Mouse (Mus musculus) midbrain, embryonic 14.5 days (tissue): Measurements from ENCODE around the gene Nqo2. TPM values are rescaled to one million over a fixed set of nuclear protein-coding genes. Genes with fewer than 3 reads are reported as not detected.

Experiments
- ATAC-seq: fragments of 200-750 bp; cut with Nextera tagmentation; 2 replicates; pipeline ENCODE4 v1.8.0; 2017; ENCODE audit warnings: moderate number of reproducible peaks, moderate library complexity; ENCODE audit not compliant: low FRiP score, low TSS enrichment
- DNase-seq: peaks from one replicate; pipeline ENCODE4 v3.0.0-alpha.2; 2015
- H3K27ac ChIP-seq: fragments of 300-500 bp; sonication (generic); replicated peaks from 2 replicates; pipeline ENCODE4 v1.5.1; 2014; ENCODE audit warnings: mild to moderate bottlenecking, low read depth, low read length, moderate library complexity
- H3K27me3 ChIP-seq: fragments of 300-500 bp; sonication (generic); 2 replicates; pipeline ENCODE4 v1.6.1; 2014; ENCODE audit warnings: low read length, control low read depth, mixed read lengths; ENCODE audit not compliant: control insufficient read depth, insufficient read depth
- H3K36me3 ChIP-seq: fragments of 300-500 bp; sonication (generic); 2 replicates; pipeline ENCODE4 v1.6.1; 2014; ENCODE audit warnings: low read length, control low read depth; ENCODE audit not compliant: control insufficient read depth, insufficient read depth
- H3K4me1 ChIP-seq: fragments of 300-500 bp; sonication (generic); 2 replicates; pipeline ENCODE4 v1.6.1; 2014; ENCODE audit warnings: mild to moderate bottlenecking, antibody characterized with exemption, low read length, control low read depth; ENCODE audit not compliant: control insufficient read depth, insufficient read depth
- H3K4me2 ChIP-seq: fragments of 300-500 bp; sonication (generic); 2 replicates; pipeline ENCODE4 v1.6.1; 2014; ENCODE audit warnings: mild to moderate bottlenecking, low read length, moderate library complexity
- H3K4me3 ChIP-seq: fragments of 300-500 bp; sonication (generic); replicated peaks from 2 replicates; pipeline ENCODE4 v1.5.1; 2014; ENCODE audit warnings: low read depth, low read length
- H3K9ac ChIP-seq: fragments of 300-500 bp; sonication (generic); replicated peaks from 2 replicates; pipeline ENCODE4 v1.6.1; 2014; ENCODE audit warnings: mild to moderate bottlenecking, low read length, moderate library complexity
- H3K9me3 ChIP-seq: fragments of 300-500 bp; sonication (generic); 2 replicates; pipeline ENCODE4 v1.6.1; 2016; ENCODE audit warnings: low read length, control low read depth, mixed read lengths; ENCODE audit not compliant: control insufficient read depth
- WGBS: fragments of 180-500 bp; shearing (Covaris S2); extraction: QIAGEN DNeasy Blood & Tissue Kit; methylation state at CpG from one replicate; pipeline ENCODE4 v1.1.7; 2014; 5-methylcytosine and 5-hydroxymethylcytosine counted together
- polyA plus RNA-seq: library from polyadenylated mRNA; unstranded; fragments of >200 nt; fragmentation: Nextera tagmentation; extraction: Ambion mirVana; gene quantifications from 2 replicates; pipeline ENCODE4 v1.2.1, GENCODE M21; 2014

Gene Nqo2
- polyA plus RNA-seq, 1 experiment from 2014 or later = 9.4 TPM

DNA sequence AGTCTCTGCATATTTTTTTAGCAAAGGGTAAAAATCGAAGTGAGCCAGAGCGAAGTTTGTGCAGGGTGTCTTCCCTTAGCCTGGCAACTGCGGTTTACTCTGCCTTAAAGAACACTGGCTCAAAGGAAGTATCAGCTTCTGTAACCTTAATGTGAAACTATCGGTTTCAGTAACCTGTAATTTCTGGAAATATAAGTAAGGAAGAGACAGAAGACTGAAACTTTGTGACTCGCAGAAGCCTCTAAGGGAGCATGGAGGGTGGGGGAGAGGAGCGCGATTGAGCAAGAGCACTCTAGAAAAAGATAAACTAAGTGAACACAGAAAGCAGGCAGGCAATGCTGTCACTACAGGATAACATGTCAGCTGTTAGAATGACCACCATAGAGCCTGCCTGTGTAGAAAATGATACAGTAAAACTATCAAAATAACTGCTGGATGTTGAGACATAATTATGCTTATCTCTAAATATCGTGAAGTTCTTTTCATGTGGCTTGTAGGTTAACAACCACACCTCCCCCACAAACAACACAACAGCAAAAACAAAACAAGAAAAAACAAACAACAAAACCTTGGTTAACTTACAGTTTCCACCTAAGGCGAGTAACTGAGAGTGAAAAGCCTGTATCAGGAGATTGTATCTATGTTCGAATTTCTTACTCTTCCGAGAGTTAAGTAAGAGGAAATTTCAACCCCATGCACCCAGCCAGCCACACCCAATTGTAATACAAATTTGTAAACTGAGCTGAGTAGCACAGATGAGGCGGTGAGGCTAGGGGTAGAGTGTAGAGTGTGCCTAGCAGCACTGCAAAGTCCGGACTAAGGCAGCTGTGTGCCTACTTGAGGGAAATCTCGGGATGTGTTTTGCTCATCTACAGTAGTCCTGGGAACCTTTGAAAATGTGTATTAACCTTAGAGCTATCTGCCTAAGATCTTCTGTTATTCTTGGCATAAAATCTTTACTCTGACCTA lies 853 bp downstream of the Nqo2 start:
- WGBS = 27% methylated on average over 14 of the region's 14 CpGs
- H3K36me3 ChIP-seq = no peaks in the 10 kb centered on the region
- ATAC-seq (0 out of 2 replicates have a peak, but pooled peaks have one; percentile 19), DNase-seq (no peak)
- H3K4me2 ChIP-seq = peak overlapping the region; percentile 58
- peak overlapping the region; percentile 42 for H3K4me3 ChIP-seq
- H3K9ac ChIP-seq = peak overlapping the region; percentile 49
- H3K4me1 ChIP-seq = no peaks in the 10 kb centered on the region
- no peaks in the 10 kb centered on the region for H3K9me3 ChIP-seq
- no peaks in the 10 kb centered on the region for H3K27me3 ChIP-seq
- peak overlapping the region; percentile 65 for H3K27ac ChIP-seq

DNA sequence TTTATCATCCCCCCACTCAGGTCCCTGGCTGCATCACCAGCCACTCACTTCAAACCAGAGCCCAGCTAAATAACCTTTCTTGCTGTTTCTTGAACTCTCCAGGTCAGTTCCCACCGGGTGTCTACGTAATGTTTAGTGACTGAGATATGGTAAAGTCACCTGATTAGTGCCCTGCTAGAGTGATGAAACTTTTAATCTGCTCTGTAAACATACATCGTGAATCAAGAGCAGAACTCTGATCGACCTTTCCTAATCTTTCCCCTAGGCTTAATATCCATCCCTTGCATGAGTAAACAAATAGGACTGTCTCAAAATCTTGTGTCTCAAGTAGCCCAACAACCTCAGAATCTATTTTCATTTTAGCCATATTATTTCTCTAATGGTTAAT lies 1.5 kb downstream of the Nqo2 start:
- WGBS = 72% methylated on average over 4 of the region's 4 CpGs
- H3K4me3 ChIP-seq = no peak overlapping the region

DNA sequence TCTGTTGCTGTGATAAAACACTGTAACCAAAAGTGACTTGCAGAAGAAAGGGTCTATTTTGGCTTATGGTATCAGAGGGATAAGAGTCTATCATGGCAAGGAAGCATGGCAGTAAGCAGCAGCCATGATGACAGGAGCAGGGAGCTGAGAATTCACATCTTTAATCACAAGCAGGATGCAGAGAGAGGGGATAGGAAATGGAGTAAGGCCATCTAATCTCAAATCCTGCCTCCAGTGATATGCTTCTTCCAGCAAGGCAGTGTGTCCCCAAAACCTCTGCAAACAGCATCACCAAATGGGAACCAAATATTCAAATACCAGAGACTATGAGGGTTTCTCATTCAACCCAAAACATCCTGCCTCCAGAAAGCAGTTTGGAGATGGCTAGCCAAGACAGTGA lies 2.1 kb downstream of the Nqo2 start:
- no peaks in the 10 kb centered on the region for H3K27me3 ChIP-seq
- no peak overlapping the region for H3K27ac ChIP-seq
- ATAC-seq (no peak), DNase-seq (no peak)
- no peaks in the 10 kb centered on the region for H3K9me3 ChIP-seq
- H3K36me3 ChIP-seq = no peaks in the 10 kb centered on the region
- H3K4me2 ChIP-seq = no peak overlapping the region
- no peak overlapping the region for H3K9ac ChIP-seq
- H3K4me3 ChIP-seq = no peak overlapping the region
- no peaks in the 10 kb centered on the region for H3K4me1 ChIP-seq

More for the DNA sequence above, 1.5 kb downstream of the Nqo2 start:
- H3K4me1 ChIP-seq = no peaks in the 10 kb centered on the region
- no peak for ATAC-seq
- no peak overlapping the region for H3K9ac ChIP-seq
- H3K4me2 ChIP-seq = no peak overlapping the region
- no peaks in the 10 kb centered on the region for H3K9me3 ChIP-seq
- H3K27me3 ChIP-seq = no peaks in the 10 kb centered on the region
- DNase-seq = no peak
- H3K27ac ChIP-seq = no peak overlapping the region
- no peaks in the 10 kb centered on the region for H3K36me3 ChIP-seq

DNA sequence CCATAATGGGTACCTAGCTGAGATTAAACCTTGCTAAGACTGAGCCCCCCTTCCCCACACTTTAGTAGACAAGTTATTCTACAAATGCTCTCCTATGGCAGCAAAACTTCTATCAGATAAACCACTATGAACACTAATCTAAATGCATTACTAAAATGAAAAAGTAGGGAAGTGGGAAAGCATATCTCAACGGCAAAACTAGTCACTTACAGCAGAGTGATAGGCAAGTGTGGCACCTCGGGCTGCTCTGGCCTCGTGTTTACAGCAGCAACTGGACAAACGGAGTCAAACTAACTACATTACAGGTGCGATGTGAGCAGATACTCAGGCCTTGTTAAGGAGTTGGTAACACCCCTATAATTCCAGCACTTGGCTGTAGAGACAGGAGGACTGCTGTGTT lies 25.1 kb downstream of the Nqo2 start:
- Histone ChIP-seq H3K4me3 (no peak overlapping the region), H3K4me1 (no peaks in the 10 kb centered on the region), H3K4me2 (no peak overlapping the region), H3K36me3 (no peaks in the 10 kb centered on the region), H3K9me3 (no peaks in the 10 kb centered on the region), H3K9ac (no peak overlapping the region), H3K27me3 (no peaks in the 10 kb centered on the region), H3K27ac (no peak overlapping the region)
- ATAC-seq (no peak), DNase-seq (no peak)
- 84% methylated on average over 5 of the region's 5 CpGs for WGBS

DNA sequence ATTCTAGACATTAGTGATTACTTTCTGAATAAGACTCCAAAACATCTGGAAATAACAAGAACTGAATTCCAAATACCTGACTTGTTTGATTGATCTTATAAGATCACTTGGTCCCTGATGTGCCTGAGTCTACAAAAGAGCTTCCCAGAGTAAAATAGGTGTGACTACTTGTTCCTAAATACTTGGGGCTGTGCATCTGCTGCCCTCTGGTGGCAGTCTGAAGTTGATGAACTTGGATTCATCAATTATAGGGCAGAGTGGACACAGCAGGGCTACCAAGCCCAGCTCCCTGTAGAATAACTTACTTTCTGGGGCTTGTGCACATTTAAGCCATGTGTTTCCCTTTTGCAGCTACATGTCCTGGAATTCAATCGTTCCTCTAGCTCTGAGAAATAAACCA lies 30.7 kb downstream of the Nqo2 start:
- Histone ChIP-seq H3K4me1 (no peaks in the 10 kb centered on the region), H3K27ac (no peak overlapping the region), H3K36me3 (no peaks in the 10 kb centered on the region), H3K9ac (no peak overlapping the region), H3K4me2 (no peak overlapping the region), H3K4me3 (no peak overlapping the region), H3K9me3 (no peaks in the 10 kb centered on the region), H3K27me3 (no peaks in the 10 kb centered on the region)
- 21% methylated on average over 1 of the region's 1 CpGs for WGBS
- ATAC-seq (no peak), DNase-seq (peak; percentile 83)

DNA sequence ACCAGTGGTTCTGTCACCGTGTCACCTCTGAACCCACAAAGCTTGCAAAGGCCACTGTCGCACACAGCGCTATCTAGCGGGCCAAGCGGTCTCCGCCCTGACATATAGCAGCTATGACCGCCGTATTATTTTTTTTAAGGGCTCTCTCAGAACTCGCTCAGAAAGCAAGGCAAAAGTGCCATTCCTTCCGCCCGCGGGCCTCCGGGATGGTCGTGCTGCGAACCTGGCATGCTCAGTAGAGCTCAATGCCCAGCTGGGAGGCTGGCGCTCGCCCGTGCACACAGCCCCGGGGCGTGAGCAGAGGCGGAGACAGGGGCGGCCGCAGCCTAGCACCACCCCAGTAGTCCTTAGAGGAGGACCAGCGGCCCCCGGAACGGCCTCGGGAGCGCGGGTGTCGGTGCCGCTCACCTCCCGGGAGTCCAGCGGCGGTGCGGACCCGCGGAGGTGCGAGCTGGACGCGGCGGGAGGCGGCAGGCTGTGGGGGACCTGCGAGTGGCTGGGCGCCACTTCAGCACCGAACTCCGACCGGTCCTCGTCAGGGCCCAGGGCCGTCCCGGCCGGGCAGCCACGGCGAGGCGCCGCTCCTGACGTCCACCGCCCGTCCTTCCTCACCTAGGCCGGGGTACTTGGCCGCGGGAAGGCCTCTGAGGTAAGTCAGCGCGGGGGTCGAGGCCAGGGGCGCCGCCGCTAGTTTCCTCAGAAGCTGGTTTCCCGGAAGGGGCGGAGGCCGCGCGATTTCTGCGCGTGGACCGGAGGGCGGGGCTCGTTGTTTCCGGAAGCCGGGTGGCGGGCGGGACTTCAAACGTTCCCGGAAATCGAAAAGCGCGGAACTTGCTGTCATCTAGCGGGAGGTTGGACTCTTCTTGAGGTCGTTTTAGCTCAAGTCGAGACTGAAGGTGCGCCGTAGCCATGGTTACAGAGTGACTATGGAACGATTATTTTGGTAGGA lies 37.8 kb downstream of the Nqo2 start, which contains the start of the genes Ripk1 and Serpinb6a:
TSS of gene Ripk1 (plus strand) at position 306 of the 949 bp plus-strand sequence.
TSS of gene Serpinb6a (minus strand) at position 737 of the 949 bp plus-strand sequence.
- peaks cover 13% of the 10 kb centered on the region for H3K4me1 ChIP-seq
- no peaks in the 10 kb centered on the region for H3K27me3 ChIP-seq
- no peaks in the 10 kb centered on the region for H3K36me3 ChIP-seq
- peak; percentile 96 for DNase-seq
- under 1% methylated on average over 91 of the region's 92 CpGs for WGBS
- H3K9me3 ChIP-seq = no peaks in the 10 kb centered on the region
- peak within 1 kb of the TSS; percentile 90 for H3K27ac ChIP-seq
- peak within 1 kb of the TSS; percentile 72 for H3K4me2 ChIP-seq
- ATAC-seq = peak; percentile 94
- peak within 1 kb of the TSS; percentile 97 for H3K4me3 ChIP-seq
- peak within 1 kb of the TSS; percentile 88 for H3K9ac ChIP-seq

DNA sequence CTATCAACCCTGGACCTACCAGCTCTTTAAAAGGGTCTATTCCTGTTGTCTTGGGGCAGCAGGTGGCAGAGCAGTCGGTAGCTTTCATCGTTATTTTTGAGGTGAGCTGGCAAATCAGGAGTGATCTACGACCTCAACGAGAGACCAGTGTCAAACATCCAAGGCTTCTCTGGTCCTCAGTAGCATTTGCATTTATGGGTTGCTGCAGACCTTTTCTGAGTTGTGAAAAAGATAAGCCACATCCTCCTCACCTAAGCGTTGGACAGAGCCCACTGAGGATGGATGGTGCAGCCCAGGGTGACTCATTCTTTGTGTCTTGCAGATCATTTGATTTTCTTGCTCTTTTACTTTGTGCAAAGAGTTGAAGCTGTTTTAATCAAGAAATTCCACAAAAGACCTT lies 38.6 kb downstream of the Nqo2 start:
- no peak for DNase-seq
- Histone ChIP-seq H3K27ac (peak overlapping the region; percentile 90), H3K4me3 (peak overlapping the region; percentile 97), H3K9me3 (no peaks in the 10 kb centered on the region), H3K4me2 (peak overlapping the region; percentile 72), H3K36me3 (no peaks in the 10 kb centered on the region), H3K4me1 (peaks cover 13% of the 10 kb centered on the region), H3K9ac (peak overlapping the region; percentile 88), H3K27me3 (no peaks in the 10 kb centered on the region)
- ATAC-seq = no peak
- WGBS = 11% methylated on average over 5 of the region's 5 CpGs

DNA sequence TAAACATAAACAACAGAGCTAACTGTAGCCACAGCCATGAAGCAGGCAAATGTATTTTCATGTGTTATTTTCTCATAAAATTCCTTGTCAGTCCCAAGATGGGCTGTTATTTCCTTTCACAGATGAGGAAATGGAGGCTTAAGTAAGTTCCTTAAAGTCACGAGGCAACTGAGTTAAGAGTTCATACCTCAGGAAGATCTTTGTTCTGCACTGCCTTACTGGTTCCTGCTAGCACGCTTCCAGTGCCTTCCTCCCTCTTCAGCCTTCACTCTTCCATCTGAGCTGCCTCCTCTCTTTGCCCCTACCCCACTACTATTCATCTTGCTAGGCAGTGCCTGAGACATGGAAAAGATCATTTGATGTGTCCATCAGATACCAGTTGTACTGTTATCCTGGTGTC lies 42.7 kb downstream of the Nqo2 start:
- DNase-seq (no peak), ATAC-seq (no peak)
- H3K9ac ChIP-seq = no peak overlapping the region
- H3K4me2 ChIP-seq = no peak overlapping the region
- H3K4me1 ChIP-seq = peaks cover 8% of the 10 kb centered on the region
- no peaks in the 10 kb centered on the region for H3K27me3 ChIP-seq
- no peaks in the 10 kb centered on the region for H3K9me3 ChIP-seq
- H3K27ac ChIP-seq = no peak overlapping the region
- no peak overlapping the region for H3K4me3 ChIP-seq
- H3K36me3 ChIP-seq = peaks cover 5% of the 10 kb centered on the region
- WGBS = 80% methylated on average over 2 of the region's 2 CpGs
